Mouse (Mus musculus) neural tube, embryonic 11.5 days (tissue): ENCODE measurements at regions not wholly inside any gene's neighbourhood (a gene's known extent, or its start where the extent isn't known, plus 50 kb on each side); places are given as distances from the start of the nearest gene placed in this dataset.

Source experiments
- ATAC-seq: fragments of 200-750 bp; cut with Nextera tagmentation; 2 replicates; pipeline ENCODE4 v1.8.0; 2017; ENCODE audit warnings: moderate number of reproducible peaks, mild to moderate bottlenecking, moderate TSS enrichment, moderate library complexity; ENCODE audit not compliant: insufficient read depth, low FRiP score, low TSS enrichment
- DNase-seq: peaks from one replicate; pipeline ENCODE4 v3.0.0-alpha.2; 2015; ENCODE audit warnings: low spot score
- H3K27ac ChIP-seq: fragments of 300-500 bp; sonication (generic); 2 replicates; pipeline ENCODE4 v1.5.1; 2014; ENCODE audit warnings: low read depth, mild to moderate bottlenecking, low read length
- H3K27me3 ChIP-seq: fragments of 300-500 bp; sonication (generic); 2 replicates; pipeline ENCODE4 v1.6.1; 2014; ENCODE audit warnings: mild to moderate bottlenecking, low read length, mixed read lengths; ENCODE audit not compliant: control insufficient read depth, insufficient read depth
- H3K36me3 ChIP-seq: fragments of 300-500 bp; sonication (generic); 2 replicates; pipeline ENCODE4 v1.6.1; 2014; ENCODE audit warnings: mild to moderate bottlenecking, low read length, moderate library complexity, mixed read lengths; ENCODE audit not compliant: control insufficient read depth, insufficient read depth
- H3K4me1 ChIP-seq: fragments of 300-500 bp; sonication (generic); 2 replicates; pipeline ENCODE4 v1.6.1; 2014; ENCODE audit warnings: low read length, mixed read lengths; ENCODE audit not compliant: control insufficient read depth, insufficient read depth
- H3K4me2 ChIP-seq: fragments of 300-500 bp; sonication (generic); 2 replicates; pipeline ENCODE4 v1.6.1; 2014; ENCODE audit warnings: low read depth, mild to moderate bottlenecking, moderate library complexity
- H3K4me3 ChIP-seq: fragments of 300-500 bp; sonication (generic); 2 replicates; pipeline ENCODE4 v1.5.1; 2014; ENCODE audit warnings: low read depth, low read length
- H3K9ac ChIP-seq: fragments of 300-500 bp; sonication (generic); 2 replicates; pipeline ENCODE4 v1.6.1; 2014; ENCODE audit warnings: mild to moderate bottlenecking, low read length
- H3K9me3 ChIP-seq: fragments of 300-500 bp; sonication (generic); 2 replicates; pipeline ENCODE4 v1.6.1; 2016; ENCODE audit warnings: low read length; ENCODE audit not compliant: control insufficient read depth
- WGBS: fragments of 180-500 bp; shearing (Covaris S2); extraction: QIAGEN DNeasy Blood & Tissue Kit; methylation state at CpG from one replicate; pipeline ENCODE4 v1.1.7; 2014; 5-methylcytosine and 5-hydroxymethylcytosine counted together

- no peak overlapping the region for H3K27ac ChIP-seq
- WGBS = 88% methylated on average over 1 of the region's 1 CpGs
- no peaks in the 10 kb centered on the region for H3K4me1 ChIP-seq
- no peaks in the 10 kb centered on the region for H3K36me3 ChIP-seq
- DNase-seq (no peak), ATAC-seq (no peak)
- no peak overlapping the region for H3K9ac ChIP-seq
- no peak overlapping the region for H3K4me3 ChIP-seq
- H3K9me3 ChIP-seq = no peaks in the 10 kb centered on the region
- no peak overlapping the region for H3K4me2 ChIP-seq
- H3K27me3 ChIP-seq = no peaks in the 10 kb centered on the region
Measured at GRCm38 (mm10) chr5:51729771-51730170, 162.2 kb upstream of the Ppargc1a start.

GRCm38 (mm10) chr5:51726762-51727161 lies 159.2 kb upstream of the Ppargc1a start:
- DNase-seq (no peak), ATAC-seq (no peak)
- Histone ChIP-seq H3K4me1 (no peaks in the 10 kb centered on the region), H3K36me3 (no peaks in the 10 kb centered on the region), H3K27me3 (no peaks in the 10 kb centered on the region), H3K9ac (no peak overlapping the region), H3K9me3 (no peaks in the 10 kb centered on the region), H3K4me3 (no peak overlapping the region), H3K4me2 (no peak overlapping the region), H3K27ac (no peak overlapping the region)

DNA sequence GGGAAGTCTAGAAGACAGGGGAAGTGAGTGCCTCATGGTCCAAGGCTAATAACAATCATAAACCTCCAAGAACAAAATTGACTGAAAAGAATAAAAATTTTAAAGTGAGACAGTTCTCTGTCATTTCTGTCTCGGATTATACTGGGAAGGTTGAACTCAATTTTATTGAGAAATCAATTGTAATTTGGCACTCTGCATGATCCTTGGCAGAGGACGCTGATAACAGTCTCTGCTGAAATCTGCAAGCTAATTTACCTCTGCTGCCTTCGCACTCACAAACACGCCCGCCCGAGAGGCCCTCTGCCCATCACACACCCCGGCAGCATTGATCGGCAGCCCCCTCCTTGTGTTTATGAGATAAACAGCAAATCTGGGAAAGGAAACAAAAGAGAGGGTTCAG lies 151.4 kb upstream of the Ppargc1a start:
- H3K9me3 ChIP-seq = no peaks in the 10 kb centered on the region
- no peak overlapping the region for H3K9ac ChIP-seq
- no peaks in the 10 kb centered on the region for H3K4me1 ChIP-seq
- H3K4me3 ChIP-seq = no peak overlapping the region
- no peak overlapping the region for H3K27ac ChIP-seq
- ATAC-seq = no peak
- H3K4me2 ChIP-seq = no peak overlapping the region
- WGBS = 81% methylated on average over 8 of the region's 8 CpGs
- DNase-seq = no peak
- H3K27me3 ChIP-seq = no peaks in the 10 kb centered on the region
- H3K36me3 ChIP-seq = no peaks in the 10 kb centered on the region

- no peak overlapping the region for H3K9ac ChIP-seq
- H3K27ac ChIP-seq = no peak overlapping the region
- no peaks in the 10 kb centered on the region for H3K27me3 ChIP-seq
- H3K9me3 ChIP-seq = no peaks in the 10 kb centered on the region
- WGBS = 70% methylated on average over 1 of the region's 1 CpGs
- H3K4me2 ChIP-seq = no peak overlapping the region
- H3K36me3 ChIP-seq = no peaks in the 10 kb centered on the region
- no peak overlapping the region for H3K4me3 ChIP-seq
- H3K4me1 ChIP-seq = no peaks in the 10 kb centered on the region
- DNase-seq = no peak
- ATAC-seq = no peak
Measured at GRCm38 (mm10) chr5:51718451-51718850, 150.9 kb upstream of the Ppargc1a start.

GRCm38 (mm10) chr5:51711860-51712560 lies 144.5 kb upstream of the Ppargc1a start:
- Histone ChIP-seq H3K9me3 (no peaks in the 10 kb centered on the region), H3K4me2 (no peak overlapping the region), H3K9ac (no peak overlapping the region), H3K36me3 (no peaks in the 10 kb centered on the region), H3K4me3 (no peak overlapping the region), H3K4me1 (no peaks in the 10 kb centered on the region), H3K27me3 (no peaks in the 10 kb centered on the region), H3K27ac (no peak overlapping the region)
- no peak for DNase-seq
- no peak for ATAC-seq
- WGBS = 85% methylated on average over 8 of the region's 8 CpGs

- H3K27me3 ChIP-seq = no peaks in the 10 kb centered on the region
- WGBS = 80% methylated on average over 4 of the region's 4 CpGs
- no peak overlapping the region for H3K4me3 ChIP-seq
- H3K36me3 ChIP-seq = no peaks in the 10 kb centered on the region
- no peak overlapping the region for H3K27ac ChIP-seq
- ATAC-seq (no peak), DNase-seq (no peak)
- H3K4me1 ChIP-seq = no peaks in the 10 kb centered on the region
- H3K4me2 ChIP-seq = no peak overlapping the region
- no peaks in the 10 kb centered on the region for H3K9me3 ChIP-seq
- no peak overlapping the region for H3K9ac ChIP-seq
Measured at GRCm38 (mm10) chr5:51710664-51711063, 143.1 kb upstream of the Ppargc1a start.

- Histone ChIP-seq H3K27ac (no peak overlapping the region), H3K4me1 (no peaks in the 10 kb centered on the region), H3K9ac (no peak overlapping the region), H3K9me3 (no peaks in the 10 kb centered on the region), H3K36me3 (no peaks in the 10 kb centered on the region), H3K4me2 (no peak overlapping the region), H3K27me3 (no peaks in the 10 kb centered on the region), H3K4me3 (no peak overlapping the region)
- ATAC-seq = no peak
- no peak for DNase-seq
- WGBS = 88% methylated on average over 6 of the region's 6 CpGs
Measured at GRCm38 (mm10) chr5:51709447-51709991, 142.0 kb upstream of the Ppargc1a start.

GRCm38 (mm10) chr5:51679884-51680283 lies 112.4 kb upstream of the Ppargc1a start:
- H3K4me1 ChIP-seq = no peaks in the 10 kb centered on the region
- H3K4me3 ChIP-seq = no peak overlapping the region
- H3K27ac ChIP-seq = no peak overlapping the region
- no peaks in the 10 kb centered on the region for H3K27me3 ChIP-seq
- ATAC-seq = no peak
- 85% methylated on average over 4 of the region's 4 CpGs for WGBS
- H3K36me3 ChIP-seq = no peaks in the 10 kb centered on the region
- no peak overlapping the region for H3K4me2 ChIP-seq
- H3K9me3 ChIP-seq = no peaks in the 10 kb centered on the region
- H3K9ac ChIP-seq = no peak overlapping the region
- DNase-seq = no peak

- Histone ChIP-seq H3K4me3 (no peak overlapping the region), H3K9me3 (no peaks in the 10 kb centered on the region)
- no peak for ATAC-seq
Measured at GRCm38 (mm10) chr5:51671190-51671589, 103.7 kb upstream of the Ppargc1a start.

More at GRCm38 (mm10) chr5:51671190-51671589, 103.7 kb upstream of the Ppargc1a start:
- 93% methylated on average over 5 of the region's 5 CpGs for WGBS
- no peak for DNase-seq
- no peak overlapping the region for H3K4me2 ChIP-seq
- no peak overlapping the region for H3K9ac ChIP-seq
- no peak overlapping the region for H3K27ac ChIP-seq
- no peaks in the 10 kb centered on the region for H3K27me3 ChIP-seq
- no peaks in the 10 kb centered on the region for H3K4me1 ChIP-seq
- H3K36me3 ChIP-seq = no peaks in the 10 kb centered on the region
